Mouse (Mus musculus): ENCODE data around the gene Tcf12.

DNA sequence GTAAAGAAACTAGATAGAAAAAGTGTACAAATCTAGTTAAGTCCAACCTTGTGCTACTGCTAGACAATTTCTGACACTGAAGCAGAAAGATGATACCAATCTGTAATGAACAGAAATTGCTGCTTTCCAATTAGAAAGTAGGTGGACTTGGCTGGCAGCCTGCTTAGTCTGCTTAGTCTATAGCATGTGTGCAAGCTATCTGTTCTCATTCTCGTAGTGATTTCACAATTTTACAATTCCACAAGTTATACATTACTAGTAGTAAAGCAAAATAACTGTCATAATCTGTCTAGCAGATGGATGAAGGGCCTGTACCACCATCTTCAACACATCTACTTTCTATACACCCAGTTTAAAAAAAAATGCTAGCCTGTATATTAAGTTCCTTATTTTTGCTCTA lies 175.5 kb downstream of the Tcf12 start:
- TF ChIP-seq CTCF (IDR thresholded peaks at IDR 0.05; ENCODE audit: insufficient read depth, low read length) (no peak), POLR2A (IDR thresholded peaks at IDR 0.05; ENCODE audit: borderline replicate concordance, extremely low read depth, low read depth, low read length) (no peak)
